Mouse (Mus musculus) erythroid progenitor cell, adult 5-6 weeks (primary cell): ENCODE measurements around the gene C1qc. TPM values are rescaled to one million over a fixed set of nuclear protein-coding genes. Genes with fewer than 3 reads are reported as not detected.

ENCODE experiments used
- ATAC-seq: replicated peaks from 2 replicates; pipeline ENCODE4 v1.8.0; 2016; ENCODE audit warnings: moderate number of reproducible peaks, mild to moderate bottlenecking, moderate TSS enrichment, inconsistent platforms; ENCODE audit not compliant: poor library complexity, low FRiP score, severe bottlenecking
- total RNA-seq, 2 experiments: library from RNA; stranded (forward) in 1 of 2; stranded (reverse) in 1 of 2; fragments of 150-400 nt in 1 of 2; fragments of 186-747, 209-891 nt in 1 of 2; gene quantifications; 2 replicates each; pipeline versions ENCODE4 v1.2.3 to v1.2.4; 2015 to 2017; ENCODE audit warnings: low replicate concordance in 2 of 2

C1qc gene
- total RNA-seq, 2 experiments from 2014 or later = 32.8 to 66.2 TPM

GRCm38 (mm10) chr4:136898084-136898598 lies 5.3 kb upstream of the C1qc start:
- ATAC-seq = no peak

- ATAC-seq = no peak
Observed at GRCm38 (mm10) chr4:136896461-136896860, 3.6 kb upstream of the C1qc start.

- no peak for ATAC-seq
Observed at GRCm38 (mm10) chr4:136895861-136896260, 3.0 kb upstream of the C1qc start.

- ATAC-seq = no peak
Observed at GRCm38 (mm10) chr4:136894821-136895220, 2.0 kb upstream of the C1qc start.

- no peak for ATAC-seq
Observed at GRCm38 (mm10) chr4:136893691-136894543, 1.1 kb upstream of the C1qc start.

- ATAC-seq = no peak
Observed at GRCm38 (mm10) chr4:136892371-136892770, 494 bp downstream of the C1qc start.

GRCm38 (mm10) chr4:136891115-136891514 lies 1.8 kb downstream of the C1qc start:
- no peak for ATAC-seq

GRCm38 (mm10) chr4:136889981-136890380 lies 2.9 kb downstream of the C1qc start:
- ATAC-seq = no peak

- no peak for ATAC-seq
Observed at GRCm38 (mm10) chr4:136887714-136888113, 5.2 kb downstream of the C1qc start.

GRCm38 (mm10) chr4:136886101-136886500 lies 6.8 kb downstream of the C1qc start, which contains the start of gene C1qb:
Gene C1qb (minus strand): TSS chr4:136886187.
- ATAC-seq = no peak

GRCm38 (mm10) chr4:136878601-136879000 lies 14.3 kb downstream of the C1qc start:
- ATAC-seq = no peak

GRCm38 (mm10) chr4:136878171-136878570 lies 14.7 kb downstream of the C1qc start:
- ATAC-seq = no peak

- ATAC-seq = no peak
Observed at GRCm38 (mm10) chr4:136876971-136877370, 15.9 kb downstream of the C1qc start.

GRCm38 (mm10) chr4:136875012-136875411 lies 17.9 kb downstream of the C1qc start:
- no peak for ATAC-seq

- no peak for ATAC-seq
Observed at GRCm38 (mm10) chr4:136868371-136868770, 24.5 kb downstream of the C1qc start.

GRCm38 (mm10) chr4:136867690-136868345 lies 25.0 kb downstream of the C1qc start:
- ATAC-seq = no peak

- ATAC-seq = no peak
Observed at GRCm38 (mm10) chr4:136865531-136865930, 27.3 kb downstream of the C1qc start.

- no peak for ATAC-seq
Observed at GRCm38 (mm10) chr4:136864751-136865470, 28.0 kb downstream of the C1qc start.

- ATAC-seq = no peak
Observed at GRCm38 (mm10) chr4:136863517-136863916, 29.3 kb downstream of the C1qc start.

GRCm38 (mm10) chr4:136862411-136862810 lies 30.5 kb downstream of the C1qc start:
- ATAC-seq = no peak
